Mouse (Mus musculus): ENCODE results near the gene Cby3.
"Not testable (repeated sequence)": the region's sequence is repeated elsewhere in the genome, so short reads cannot be mapped to it uniquely, and the experiment has no call there.

Gene Cby3

DNA sequence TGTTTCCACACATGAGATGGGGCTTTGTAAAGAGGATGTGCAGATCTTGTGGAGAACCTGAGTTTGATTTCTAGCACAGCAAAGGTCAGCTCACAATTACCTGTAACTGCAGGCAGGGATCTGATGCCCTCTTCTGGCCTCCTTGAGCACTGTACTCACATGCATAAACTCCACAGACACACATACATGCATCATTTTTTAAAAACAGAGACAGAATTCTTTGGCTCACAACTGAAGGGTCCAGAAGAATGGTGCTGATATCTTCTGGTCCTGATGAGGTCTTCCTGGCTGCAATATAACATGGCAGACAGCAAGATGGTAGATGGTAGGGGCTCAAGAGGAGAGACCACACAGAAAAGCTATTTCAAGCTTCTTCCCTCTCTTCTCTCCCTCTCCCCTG is at the start of gene Cby3:
Gene Cby3, plus strand, starts transcription at position 301 of the 400 bp plus-strand sequence.
- in situ Hi-C loops (cut with MboI) = no loop called here

DNA sequence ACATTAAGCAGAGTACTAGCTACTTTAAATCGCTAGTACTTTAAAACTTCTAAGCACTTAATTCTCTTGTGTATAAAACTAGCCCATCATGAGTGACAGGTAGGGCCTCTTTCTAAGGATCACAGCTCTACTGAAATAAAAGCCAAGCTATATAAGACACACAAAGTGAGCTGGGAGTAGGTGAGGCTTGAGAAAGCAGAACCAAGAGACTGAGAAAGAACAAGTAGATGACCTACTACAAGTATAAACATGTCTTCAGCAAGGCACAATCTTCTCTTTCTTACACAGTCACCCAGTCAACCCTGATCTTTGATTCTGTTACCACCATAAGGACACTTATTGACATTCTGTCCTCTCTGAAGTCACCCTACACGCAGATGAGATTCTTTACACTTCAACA is 41.5 kb upstream of the Cby3 start:
- in situ Hi-C loops (cut with MboI) = no loop called here

DNA sequence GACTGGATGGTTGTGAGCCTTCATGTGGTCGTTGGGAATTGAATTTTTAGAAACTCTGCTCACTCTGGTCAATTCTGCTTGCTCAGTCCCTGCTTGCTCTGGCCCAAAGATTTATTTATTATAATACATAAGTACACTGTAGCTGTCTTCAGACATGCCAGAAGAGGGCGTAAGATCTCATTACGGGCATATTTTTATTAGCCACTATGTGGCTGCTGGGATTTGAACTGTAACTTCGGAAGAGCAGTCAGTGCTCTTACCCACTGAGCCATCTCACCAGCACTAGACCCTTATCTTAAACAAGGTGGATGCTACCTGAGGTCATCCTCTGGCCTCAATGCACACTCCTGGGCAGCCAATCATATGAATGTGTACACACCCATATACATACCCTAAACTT is 34.9 kb upstream of the Cby3 start:
- in situ Hi-C loops (cut with MboI) = not testable (repeated sequence)

DNA sequence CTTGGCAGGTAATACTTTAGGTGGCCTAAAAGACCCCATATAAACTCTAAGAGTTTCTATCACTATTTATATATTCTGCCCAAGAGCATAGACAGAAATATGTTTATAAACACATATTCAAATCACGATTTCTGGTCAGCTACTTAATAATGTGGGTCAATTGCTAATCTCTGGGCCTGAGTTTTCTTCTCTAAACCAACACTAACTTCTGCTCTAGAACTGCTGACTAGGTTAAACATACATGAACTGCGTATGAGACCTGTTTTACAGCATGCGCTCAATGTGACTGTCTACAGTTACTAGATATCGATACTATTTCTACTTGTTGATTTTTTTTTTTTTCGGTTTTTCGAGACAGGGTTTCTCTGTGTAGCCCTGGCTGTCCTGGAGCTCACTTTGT is 33.0 kb upstream of the Cby3 start:
- in situ Hi-C loops (cut with MboI) = no loop called here

DNA sequence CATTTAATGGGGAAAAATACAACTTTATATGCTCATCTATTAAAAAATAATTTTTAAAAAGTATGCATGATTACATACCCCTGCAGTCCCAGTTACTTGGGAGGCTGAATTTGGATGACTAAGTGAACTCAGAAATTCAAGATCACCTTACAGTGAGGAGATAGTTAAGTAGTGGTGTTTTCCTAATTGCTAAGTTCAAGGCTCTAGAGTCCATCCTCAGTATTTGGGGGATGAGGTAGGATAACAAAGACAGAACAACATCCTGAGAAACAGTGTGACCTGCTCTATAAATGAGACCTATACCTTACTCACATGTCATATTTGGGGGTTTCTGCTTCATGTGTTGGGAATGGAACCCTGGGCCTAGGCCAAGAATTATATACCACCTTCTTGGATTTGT is 31.9 kb upstream of the Cby3 start:
- in situ Hi-C loops (cut with MboI) = no loop called here

DNA sequence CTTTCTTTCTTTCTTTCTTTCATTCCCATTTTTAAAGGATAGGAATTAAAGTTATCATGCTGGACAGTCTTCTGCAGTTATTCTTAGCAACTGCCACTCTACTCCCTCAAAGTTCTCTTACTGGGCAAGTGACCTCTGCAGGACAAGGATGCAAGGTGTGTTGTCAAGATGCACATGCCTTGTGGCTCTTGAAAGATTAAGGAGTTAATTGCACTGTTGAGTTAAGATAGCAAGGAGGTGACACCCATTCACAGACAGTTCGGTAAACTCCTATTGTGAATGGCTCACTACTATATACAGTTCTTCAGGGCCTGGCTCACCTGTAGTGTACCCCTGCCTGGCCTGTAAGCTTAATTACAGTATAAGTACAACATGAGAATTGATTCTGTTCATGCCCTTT is 30.4 kb upstream of the Cby3 start:
- in situ Hi-C loops (cut with MboI) = no loop called here

DNA sequence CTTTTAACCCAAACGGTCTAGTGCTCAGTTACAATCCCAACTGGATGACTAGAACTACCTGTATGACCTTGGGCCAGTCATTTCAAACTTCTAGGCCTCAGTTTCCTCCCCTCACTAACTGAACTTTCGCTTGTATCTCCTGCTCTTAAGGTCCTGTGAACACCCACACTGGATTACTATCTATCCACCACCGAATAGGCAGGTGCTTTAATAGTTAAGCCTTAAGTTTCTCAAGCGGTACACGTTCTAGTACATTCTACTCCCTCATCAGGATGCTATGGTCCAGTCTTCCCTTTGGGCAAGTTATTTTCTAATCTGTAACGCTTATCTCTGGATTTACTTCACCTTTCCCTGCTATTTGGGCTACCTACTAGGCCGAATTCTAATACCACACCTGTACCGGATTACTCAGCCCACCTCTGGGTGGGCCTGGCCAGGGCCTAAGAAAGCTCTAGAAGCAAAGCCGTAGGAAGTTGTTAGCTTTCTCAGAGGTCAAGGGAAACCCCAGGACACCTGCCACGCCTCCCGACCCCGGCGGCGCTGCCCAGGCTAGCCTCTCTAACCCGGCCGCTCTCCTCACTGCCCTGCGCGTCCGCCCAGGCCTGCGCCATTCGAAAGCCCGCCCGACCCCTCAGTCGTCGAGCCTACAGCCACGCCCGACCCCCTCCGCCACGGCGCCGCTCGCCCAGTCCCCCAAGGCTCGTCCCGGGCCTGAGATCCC is 29.4 kb upstream of the Cby3 start:
- in situ Hi-C loops (cut with MboI) = loop anchor here (5.0 kb wide), 1 partner anchor 37 kb away; no protein-coding TSS in a partner anchor

DNA sequence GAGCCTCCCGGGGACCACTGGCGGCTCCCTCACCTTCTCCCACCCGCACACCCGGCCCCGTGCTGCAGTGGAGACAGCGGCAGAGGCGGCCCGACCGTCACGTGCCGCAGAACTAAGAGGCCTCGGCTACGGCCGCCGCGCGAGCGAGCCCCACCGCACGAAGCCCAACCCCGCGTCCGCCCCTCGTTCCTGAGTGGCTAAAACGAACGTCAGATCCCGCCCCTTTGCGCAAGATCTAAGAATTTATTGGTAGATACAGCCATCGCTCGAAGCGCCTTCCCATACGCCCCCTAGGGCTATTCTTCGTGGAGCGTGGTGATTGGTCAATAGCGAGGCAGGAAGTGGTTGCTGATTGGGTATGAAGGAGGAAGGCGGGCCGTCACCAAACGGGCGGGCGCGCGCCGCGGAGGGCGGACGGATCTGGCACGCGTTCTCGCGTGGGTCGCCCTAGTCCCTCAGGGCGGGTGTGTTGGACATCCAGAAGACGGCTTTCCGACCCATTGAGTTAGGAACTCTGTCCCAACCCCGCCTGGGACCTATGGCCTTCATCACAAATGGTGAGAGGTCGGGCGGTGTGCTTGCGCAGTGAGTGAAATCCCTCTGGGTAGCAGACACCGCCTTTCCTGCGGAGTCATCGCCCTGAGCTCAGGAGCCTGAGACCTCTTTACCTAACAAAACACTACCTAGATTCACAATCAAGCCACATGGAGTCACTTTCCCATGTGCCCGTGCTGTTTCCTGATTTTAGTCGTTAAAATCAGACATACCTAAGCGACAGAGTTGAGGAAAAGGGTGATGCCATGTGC is 28.6 kb upstream of the Cby3 start, which contains the start of gene Canx:
Gene Canx, minus strand, starts transcription at position 178 of the 806 bp plus-strand sequence.
- in situ Hi-C loops (cut with MboI) = loop anchor here (5.0 kb wide), 1 partner anchor 37 kb away; no protein-coding TSS in a partner anchor

DNA sequence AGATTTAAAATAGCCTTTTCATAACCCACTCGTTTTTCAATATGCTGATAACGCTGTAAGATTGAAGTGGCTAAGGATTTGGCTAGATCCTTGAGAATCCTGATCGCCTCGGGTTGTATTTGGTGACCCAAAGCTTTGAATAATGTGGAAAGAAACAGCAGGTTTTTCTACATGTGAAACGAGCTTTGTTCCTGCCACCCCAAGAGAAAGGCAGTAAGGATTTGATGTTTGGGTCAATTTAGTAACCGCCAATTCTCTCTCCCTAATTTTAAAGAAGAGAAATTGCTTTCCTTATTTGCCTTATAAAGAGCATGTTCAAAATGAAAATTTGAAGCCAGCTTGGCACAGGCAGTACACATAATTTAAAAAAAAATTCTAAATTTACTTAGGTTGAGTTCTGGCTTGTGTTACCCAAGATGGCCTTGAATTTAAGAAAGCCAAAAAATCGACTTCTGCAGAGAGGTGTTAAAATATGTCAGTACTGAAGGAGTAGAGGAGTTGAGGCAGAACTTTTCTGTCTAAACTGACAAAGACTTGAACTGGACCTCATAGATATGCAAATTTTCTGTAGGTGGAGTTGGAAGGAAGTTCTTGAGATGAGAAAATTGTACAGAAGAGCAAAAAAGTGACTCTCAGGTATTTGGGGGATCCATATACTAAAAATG is 27.8 kb upstream of the Cby3 start:
- in situ Hi-C loops (cut with MboI) = loop anchor here (5.0 kb wide), 1 partner anchor 36 kb away; no protein-coding TSS in a partner anchor

DNA sequence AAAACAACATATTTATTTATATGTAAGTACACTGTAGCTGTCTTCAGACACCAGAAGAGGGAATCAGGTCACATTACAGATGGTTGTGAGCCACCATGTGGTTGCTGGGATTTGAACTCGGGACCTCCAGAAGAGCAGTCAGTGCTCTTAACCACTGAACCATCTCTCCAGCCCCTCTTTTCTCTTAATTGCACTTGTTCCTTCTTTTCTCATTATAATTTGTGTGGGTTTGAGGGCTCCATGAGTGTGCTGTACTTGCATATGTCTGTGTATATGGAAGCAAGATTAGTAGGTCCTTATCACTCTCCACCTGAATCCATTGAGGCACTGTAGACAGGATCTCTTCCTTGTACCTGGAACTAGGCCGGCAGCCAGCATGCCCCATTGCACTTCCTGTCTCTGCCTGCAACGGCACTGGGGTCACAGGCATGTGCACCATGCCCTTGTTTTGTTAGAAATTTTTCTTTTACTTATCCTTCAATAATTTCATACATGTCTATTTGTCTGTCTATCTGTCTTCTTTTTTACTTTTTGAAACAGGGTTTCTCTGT is 26.1 kb upstream of the Cby3 start:
- in situ Hi-C loops (cut with MboI) = loop anchor here (5.0 kb wide), 1 partner anchor 34 kb away; no protein-coding TSS in a partner anchor

DNA sequence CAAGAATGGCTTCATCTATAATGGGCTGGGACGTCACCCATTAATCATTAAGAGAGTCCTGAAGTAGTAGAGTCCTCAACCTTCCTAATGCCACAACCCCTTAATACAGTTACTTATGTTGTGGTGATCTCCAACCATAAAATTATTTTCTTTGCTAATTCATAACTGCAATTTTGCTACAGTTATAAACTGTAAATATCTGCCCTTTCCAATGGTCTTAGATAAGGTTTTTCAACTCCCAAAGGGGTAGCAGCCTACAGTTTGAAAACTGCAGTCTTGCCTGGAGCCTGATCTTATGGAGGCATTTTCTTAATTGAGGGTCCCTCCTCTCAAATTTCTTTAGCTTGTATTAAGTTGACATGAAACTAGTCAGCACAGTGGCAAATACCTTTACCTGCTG is 24.9 kb upstream of the Cby3 start:
- in situ Hi-C loops (cut with MboI) = loop anchor here (5.0 kb wide), 1 partner anchor 33 kb away; no protein-coding TSS in a partner anchor

DNA sequence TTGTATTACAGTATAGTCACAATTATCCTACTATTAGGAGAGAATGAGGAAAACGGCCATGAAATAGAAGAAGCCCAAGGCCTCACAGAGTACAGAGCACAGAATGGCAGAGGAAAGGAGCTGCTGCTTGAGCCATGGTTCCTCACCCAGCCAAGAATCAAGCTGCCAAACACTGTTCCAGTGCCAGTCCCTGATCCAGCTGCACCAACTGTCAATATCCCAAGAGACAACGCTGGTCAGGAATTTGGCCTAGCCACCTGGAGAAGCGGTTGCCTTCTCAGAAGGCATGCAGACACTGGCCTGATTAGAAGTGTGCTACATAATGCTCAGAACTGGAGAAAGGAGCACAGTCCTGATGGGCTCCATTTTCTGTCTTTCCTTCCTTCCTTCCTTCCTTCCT is 21.1 kb upstream of the Cby3 start:
- in situ Hi-C loops (cut with MboI) = no loop called here

DNA sequence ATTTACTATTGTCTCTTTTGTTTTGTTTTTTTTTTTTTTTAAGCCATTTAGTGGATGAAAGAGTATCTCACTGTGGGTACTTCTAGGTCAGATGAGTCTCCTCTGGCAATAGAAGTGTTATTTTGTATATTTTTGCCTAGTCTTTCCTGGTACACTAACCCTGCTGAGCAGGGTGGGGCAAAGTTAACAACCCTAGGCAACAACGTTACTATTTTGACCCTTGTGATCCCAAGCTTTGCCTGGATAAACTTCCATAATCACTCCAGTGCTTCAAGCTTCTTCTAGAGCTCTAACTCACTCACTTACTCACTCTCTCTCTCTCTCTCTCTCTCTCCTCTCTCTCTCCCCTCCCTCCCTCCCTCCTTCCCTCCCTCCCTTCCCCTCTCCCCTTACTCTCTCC is 18.1 kb upstream of the Cby3 start:
- in situ Hi-C loops (cut with MboI) = no loop called here

DNA sequence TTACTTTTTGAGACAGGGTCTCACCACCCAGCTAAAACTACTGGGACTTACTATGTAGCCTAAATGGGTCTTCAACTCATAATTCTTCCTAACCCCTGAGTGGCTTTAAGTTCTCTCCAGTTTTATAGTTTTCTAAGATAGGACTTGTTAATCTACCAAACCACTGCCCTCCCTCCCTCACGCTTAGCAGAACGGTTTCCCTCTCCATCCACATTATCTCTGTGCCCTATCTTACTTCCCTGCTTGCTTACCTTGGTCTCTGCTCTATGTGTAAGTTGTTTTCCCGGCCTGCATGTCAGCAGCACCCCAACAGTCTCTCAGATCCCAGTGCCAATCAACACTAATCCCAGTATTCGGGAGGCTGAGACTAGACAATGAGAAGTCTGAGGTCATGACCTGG is 17.4 kb upstream of the Cby3 start:
- in situ Hi-C loops (cut with MboI) = no loop called here

DNA sequence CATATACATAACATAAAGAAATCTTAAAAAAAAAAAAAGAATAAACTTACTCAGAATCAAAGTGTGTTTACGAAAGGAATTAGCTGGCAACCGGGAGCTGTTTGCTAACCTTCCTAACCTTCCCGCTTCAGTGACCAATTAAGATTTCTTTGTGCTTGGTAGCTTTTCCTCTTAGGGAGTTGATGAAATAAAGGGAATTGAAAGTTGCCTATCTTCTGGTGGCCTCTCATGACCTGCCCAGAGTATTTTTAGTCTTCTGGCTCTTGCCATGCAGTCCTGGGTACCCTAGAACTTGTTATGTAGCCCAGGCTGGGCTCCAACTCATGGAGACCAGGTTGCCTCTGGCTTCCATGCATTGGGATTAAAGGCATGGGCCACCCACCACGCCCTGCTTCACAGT is 8.8 kb upstream of the Cby3 start:
- in situ Hi-C loops (cut with MboI) = no loop called here

DNA sequence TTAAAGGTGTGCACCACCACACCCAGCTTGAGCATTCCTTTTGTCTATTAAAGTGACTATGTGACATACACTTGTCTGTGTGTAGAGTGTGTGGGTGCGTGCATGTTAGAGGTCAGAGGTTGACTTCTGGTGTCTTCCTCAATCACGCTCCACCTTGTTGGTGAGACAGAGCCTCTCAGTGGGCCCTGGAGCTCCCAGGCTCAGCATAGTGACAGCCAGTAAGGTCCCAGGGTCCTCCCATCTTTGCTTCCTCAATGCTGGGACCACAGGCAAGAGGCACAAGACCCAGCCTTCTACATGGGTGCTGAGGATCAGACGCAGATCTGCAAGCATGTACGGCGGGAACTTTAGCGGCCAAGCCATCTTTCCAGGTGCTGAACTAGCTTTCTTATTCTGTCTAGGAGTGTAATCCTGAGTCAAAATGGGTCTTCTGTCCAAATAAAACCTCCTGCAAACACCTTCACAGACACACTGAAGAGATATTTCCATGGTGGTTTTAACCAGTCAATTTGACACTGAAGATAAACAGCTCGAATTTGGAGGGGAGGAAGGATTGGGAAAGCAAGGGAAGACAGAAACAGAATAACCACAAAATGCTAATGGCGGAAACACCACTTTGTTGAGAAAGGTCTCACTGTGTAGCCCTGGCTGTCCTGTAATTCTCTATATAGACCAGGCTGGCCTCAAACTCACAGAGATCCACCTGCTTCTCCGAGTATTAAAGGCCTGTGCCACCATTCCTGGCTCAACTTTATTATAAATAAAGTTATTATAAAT is 7.8 kb upstream of the Cby3 start:
- in situ Hi-C loops (cut with MboI) = no loop called here

DNA sequence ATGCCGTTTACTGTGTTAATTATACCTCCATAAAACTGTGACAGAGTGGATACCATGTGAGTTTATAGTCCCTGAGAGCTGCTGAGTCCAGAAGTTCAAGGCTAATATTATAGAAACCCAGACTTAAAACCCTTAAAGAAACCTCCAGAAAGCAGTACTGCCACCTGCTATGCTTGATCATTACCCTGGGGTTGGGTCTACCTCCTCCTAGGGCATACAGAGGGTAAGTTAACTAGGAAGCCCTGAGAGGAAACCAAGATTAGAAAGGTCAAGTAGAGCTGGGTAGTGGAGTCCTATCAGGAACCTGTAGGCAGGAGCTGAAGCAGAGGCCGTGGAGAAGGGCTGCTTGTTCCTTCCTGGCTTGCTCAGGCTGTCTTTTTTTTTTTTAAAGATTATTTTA is 2.1 kb upstream of the Cby3 start:
- in situ Hi-C loops (cut with MboI) = no loop called here

DNA sequence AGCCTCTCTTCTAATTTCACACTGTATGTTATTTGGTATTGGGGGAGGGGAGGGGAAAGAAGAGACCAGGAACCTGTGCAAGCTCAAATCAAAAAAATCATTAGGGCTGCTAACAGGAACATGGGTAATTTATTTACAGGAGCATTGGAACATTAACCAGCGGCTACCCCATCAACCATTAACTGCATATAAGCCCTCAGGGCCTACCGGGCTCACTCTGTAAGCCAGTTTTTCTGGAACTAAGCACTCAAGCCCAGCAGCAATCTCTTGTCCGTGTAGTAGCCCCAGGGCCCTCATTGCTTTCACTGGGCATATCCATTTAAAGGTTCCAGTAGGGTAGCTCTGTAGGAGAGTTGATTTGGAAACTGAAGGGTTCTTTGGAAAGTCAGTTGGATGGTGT is 589 bp downstream of the Cby3 start:
- in situ Hi-C loops (cut with MboI) = no loop called here

DNA sequence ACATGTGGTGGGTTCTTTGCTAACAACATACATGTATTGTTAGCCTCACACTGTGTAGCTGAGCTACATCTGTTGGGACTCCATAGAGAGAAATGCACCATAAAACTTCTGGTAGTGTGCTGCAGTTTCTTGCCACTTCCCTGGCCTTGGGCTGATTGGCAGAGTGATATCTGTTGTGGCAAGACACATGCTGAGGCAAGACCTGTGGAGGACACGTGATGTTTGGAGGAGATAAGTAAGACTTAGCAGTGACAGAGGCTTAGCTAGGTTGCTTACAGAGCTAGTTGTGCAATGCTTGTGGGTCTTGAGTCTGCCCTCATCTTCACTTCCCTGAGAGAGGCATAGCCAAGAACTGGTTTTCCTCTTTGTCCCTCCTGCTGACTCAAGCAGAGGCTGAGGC is 1.1 kb downstream of the Cby3 start:
- in situ Hi-C loops (cut with MboI) = no loop called here

DNA sequence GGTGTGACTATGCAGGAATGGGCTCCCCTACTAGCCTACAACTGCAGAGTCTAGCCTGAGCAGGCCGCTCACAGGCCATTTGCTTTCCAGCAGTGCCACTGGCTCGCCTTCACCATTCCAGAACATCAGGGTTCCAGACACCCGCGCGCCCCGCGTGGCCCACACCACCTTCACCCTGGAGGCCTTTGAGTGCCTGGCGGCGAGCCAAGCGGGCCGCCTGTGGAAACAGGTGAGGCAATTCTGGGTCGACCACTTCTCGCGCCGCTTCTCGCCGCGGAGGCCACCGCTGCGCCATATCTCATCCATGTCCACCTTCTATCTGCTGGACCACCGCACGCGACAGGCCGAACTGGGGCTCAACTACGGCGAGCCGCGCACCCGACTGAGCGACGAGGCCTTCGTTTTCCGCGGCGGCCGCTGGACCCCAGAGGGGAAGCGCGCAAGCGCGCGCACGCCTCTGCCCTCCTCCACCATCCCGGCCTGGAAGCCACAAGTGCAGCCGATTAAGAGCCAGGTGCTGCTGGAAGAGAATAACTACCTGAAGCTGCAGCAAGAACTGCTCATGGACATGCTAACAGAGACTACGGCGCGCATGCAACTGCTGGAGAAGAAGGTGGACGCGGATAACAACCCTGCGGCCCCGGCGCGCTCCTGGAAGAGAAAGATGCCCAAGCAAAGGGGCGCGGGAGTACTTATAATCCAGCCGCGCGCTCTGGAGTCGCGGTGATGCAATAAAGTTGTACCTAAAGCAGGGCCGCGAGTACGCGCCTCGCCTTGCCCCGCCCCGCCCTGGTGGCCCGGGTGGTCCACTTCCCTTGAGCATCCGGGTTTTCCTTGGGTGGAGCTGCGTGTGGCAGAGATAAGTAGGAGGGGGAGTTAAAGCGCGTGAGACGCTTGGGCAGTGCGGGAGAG is 4.9 kb downstream of the Cby3 start:
- in situ Hi-C loops (cut with MboI) = no loop called here

Data from mature B cell (primary cell).